Mouse (Mus musculus) forebrain, embryonic 12.5 days (tissue): ENCODE measurements around the gene Hsd17b2. TPM values are rescaled to one million over a fixed set of nuclear protein-coding genes. Genes with fewer than 3 reads are reported as not detected.

Source experiments
- ATAC-seq: fragments of 200-750 bp; cut with Nextera tagmentation; 2 replicates; pipeline ENCODE4 v1.8.0; 2017; ENCODE audit warnings: moderate TSS enrichment; ENCODE audit not compliant: low FRiP score
- H3K27ac ChIP-seq: fragments of 300-500 bp; sonication (generic); 2 replicates; pipeline ENCODE4 v1.5.1; 2016; ENCODE audit warnings: mild to moderate bottlenecking
- H3K27me3 ChIP-seq: fragments of 300-500 bp; sonication (generic); 2 replicates; pipeline ENCODE4 v1.6.1; 2016; ENCODE audit warnings: mild to moderate bottlenecking
- H3K36me3 ChIP-seq: fragments of 300-500 bp; sonication (generic); replicated peaks from 2 replicates; pipeline ENCODE4 v1.6.1; 2016; ENCODE audit warnings: mild to moderate bottlenecking
- H3K4me1 ChIP-seq: fragments of 300-500 bp; sonication (generic); 2 replicates; pipeline ENCODE4 v1.6.1; 2016
- H3K4me2 ChIP-seq: fragments of 300-500 bp; sonication (generic); 2 replicates; pipeline ENCODE4 v1.6.1; 2016; ENCODE audit warnings: mild to moderate bottlenecking, moderate library complexity
- H3K4me3 ChIP-seq: fragments of 300-500 bp; sonication (generic); replicated peaks from 2 replicates; pipeline ENCODE4 v1.5.1; 2016; ENCODE audit warnings: mild to moderate bottlenecking
- H3K9ac ChIP-seq: fragments of 300-500 bp; sonication (generic); 2 replicates; pipeline ENCODE4 v1.6.1; 2016; ENCODE audit warnings: mild to moderate bottlenecking
- H3K9me3 ChIP-seq: fragments of 300-500 bp; sonication (generic); 2 replicates; pipeline ENCODE4 v1.6.1; 2016
- WGBS: fragments of 180-500 bp; shearing (Covaris S2); methylation state at CpG from one replicate; pipeline ENCODE4 v1.1.7; 2016; 5-methylcytosine and 5-hydroxymethylcytosine counted together
- polyA plus RNA-seq: library from polyadenylated mRNA; unstranded; fragments of >200 nt; fragmentation: Nextera tagmentation; extraction: Ambion mirVana; gene quantifications from 2 replicates; pipeline ENCODE4 v1.2.1, GENCODE M21; 2016

The Hsd17b2 gene
- not detected in 2 replicates for polyA plus RNA-seq

GRCm38 (mm10) chr8:117701859-117702258 is at the start of gene Hsd17b2:
Gene Hsd17b2 (plus strand): TSS chr8:117701904.
- Histone ChIP-seq H3K27ac (no peak within 1 kb of the TSS), H3K36me3 (no peaks in the 10 kb centered on the region), H3K4me3 (no peak within 1 kb of the TSS), H3K27me3 (peaks cover 4% of the 10 kb centered on the region), H3K9me3 (no peaks in the 10 kb centered on the region), H3K9ac (no peak within 1 kb of the TSS), H3K4me2 (no peak within 1 kb of the TSS), H3K4me1 (peaks cover 13% of the 10 kb centered on the region; the same call in 1 of the 2 replicates)
- 50% methylated on average over 13 of the region's 13 CpGs for WGBS
- ATAC-seq = no peak

GRCm38 (mm10) chr8:117652318-117652717 is 49.4 kb upstream of the Hsd17b2 start:
- Histone ChIP-seq H3K9ac (no peak overlapping the region), H3K27me3 (no peaks in the 10 kb centered on the region), H3K27ac (no peak overlapping the region), H3K4me1 (no peaks in the 10 kb centered on the region), H3K36me3 (no peaks in the 10 kb centered on the region), H3K4me3 (no peak overlapping the region), H3K4me2 (no peak overlapping the region), H3K9me3 (no peaks in the 10 kb centered on the region)
- ATAC-seq = no peak
- 100% methylated on average over 1 of the region's 1 CpGs for WGBS

GRCm38 (mm10) chr8:117658990-117659389 is 42.7 kb upstream of the Hsd17b2 start:
- no peak overlapping the region for H3K4me3 ChIP-seq
- no peak overlapping the region for H3K27ac ChIP-seq
- 84% methylated on average over 7 of the region's 7 CpGs for WGBS
- H3K4me2 ChIP-seq = no peak overlapping the region
- no peak for ATAC-seq
- H3K36me3 ChIP-seq = no peaks in the 10 kb centered on the region
- no peaks in the 10 kb centered on the region for H3K27me3 ChIP-seq
- no peak overlapping the region for H3K9ac ChIP-seq
- no peaks in the 10 kb centered on the region for H3K9me3 ChIP-seq
- peaks cover 13% of the 10 kb centered on the region for H3K4me1 ChIP-seq

- Histone ChIP-seq H3K9me3 (no peaks in the 10 kb centered on the region), H3K4me3 (no peak overlapping the region), H3K4me2 (no peak overlapping the region), H3K9ac (0 out of 2 replicates have a peak overlapping the region, but pooled peaks have one; percentile 4), H3K36me3 (no peaks in the 10 kb centered on the region), H3K27ac (no peak overlapping the region), H3K27me3 (no peaks in the 10 kb centered on the region), H3K4me1 (peaks cover 13% of the 10 kb centered on the region)
- peak; percentile 77 for ATAC-seq
- 41% methylated on average over 11 of the region's 11 CpGs for WGBS
These were observed 41.2 kb upstream of the Hsd17b2 start for GRCm38 (mm10) chr8:117660358-117661031.

GRCm38 (mm10) chr8:117667349-117668124 is 34.2 kb upstream of the Hsd17b2 start:
- Histone ChIP-seq H3K9me3 (no peaks in the 10 kb centered on the region), H3K27ac (no peak overlapping the region), H3K4me3 (no peak overlapping the region), H3K27me3 (no peaks in the 10 kb centered on the region), H3K36me3 (no peaks in the 10 kb centered on the region), H3K9ac (no peak overlapping the region), H3K4me2 (no peak overlapping the region), H3K4me1 (peaks cover 5% of the 10 kb centered on the region; the same call in 1 of the 2 replicates)
- WGBS = 83% methylated on average over 13 of the region's 13 CpGs
- no peak for ATAC-seq

GRCm38 (mm10) chr8:117670461-117670860 is 31.2 kb upstream of the Hsd17b2 start:
- no peak overlapping the region for H3K27ac ChIP-seq
- WGBS = 37% methylated on average over 11 of the region's 11 CpGs
- no peaks in the 10 kb centered on the region for H3K9me3 ChIP-seq
- H3K4me2 ChIP-seq = no peak overlapping the region; the same call in 1 of the 2 replicates
- H3K4me3 ChIP-seq = no peak overlapping the region
- no peak for ATAC-seq
- no peaks in the 10 kb centered on the region for H3K36me3 ChIP-seq
- peaks cover 13% of the 10 kb centered on the region for H3K4me1 ChIP-seq
- no peaks in the 10 kb centered on the region for H3K27me3 ChIP-seq
- no peak overlapping the region for H3K9ac ChIP-seq

- Histone ChIP-seq H3K9me3 (no peaks in the 10 kb centered on the region), H3K4me1 (peaks cover 13% of the 10 kb centered on the region), H3K27ac (no peak overlapping the region), H3K4me2 (no peak overlapping the region), H3K36me3 (no peaks in the 10 kb centered on the region), H3K9ac (no peak overlapping the region), H3K4me3 (no peak overlapping the region), H3K27me3 (no peaks in the 10 kb centered on the region)
- 86% methylated on average over 3 of the region's 3 CpGs for WGBS
- ATAC-seq = no peak
These were observed 29.1 kb upstream of the Hsd17b2 start for GRCm38 (mm10) chr8:117672558-117672957.

- peak within 1 kb of the TSS; percentile 68 for H3K4me2 ChIP-seq
- WGBS = 19% methylated on average over 17 of the region's 17 CpGs
- ATAC-seq = no peak
- peaks cover 13% of the 10 kb centered on the region for H3K4me1 ChIP-seq
- no peaks in the 10 kb centered on the region for H3K36me3 ChIP-seq
- no peaks in the 10 kb centered on the region for H3K27me3 ChIP-seq
- no peaks in the 10 kb centered on the region for H3K9me3 ChIP-seq
- H3K4me3 ChIP-seq = peak within 1 kb of the TSS; percentile 44
- H3K9ac ChIP-seq = peak within 1 kb of the TSS; percentile 36; the same call in 1 of the 2 replicates
- no peak within 1 kb of the TSS for H3K27ac ChIP-seq
These were observed 28.3 kb upstream of the Hsd17b2 start, which contains the start of gene Sdr42e1 for GRCm38 (mm10) chr8:117673430-117673830. Gene Sdr42e1 (minus strand): TSS chr8:117673689.

GRCm38 (mm10) chr8:117675171-117675570 is 26.5 kb upstream of the Hsd17b2 start:
- H3K27me3 ChIP-seq = no peaks in the 10 kb centered on the region
- H3K27ac ChIP-seq = no peak overlapping the region
- H3K9ac ChIP-seq = no peak overlapping the region
- peaks cover 13% of the 10 kb centered on the region for H3K4me1 ChIP-seq
- no peaks in the 10 kb centered on the region for H3K9me3 ChIP-seq
- WGBS = 84% methylated on average over 5 of the region's 5 CpGs
- H3K36me3 ChIP-seq = no peaks in the 10 kb centered on the region
- no peak overlapping the region for H3K4me3 ChIP-seq
- ATAC-seq = no peak
- H3K4me2 ChIP-seq = no peak overlapping the region

GRCm38 (mm10) chr8:117676460-117676859 is 25.2 kb upstream of the Hsd17b2 start:
- WGBS = 80% methylated on average over 9 of the region's 9 CpGs
- no peaks in the 10 kb centered on the region for H3K36me3 ChIP-seq
- no peak for ATAC-seq

GRCm38 (mm10) chr8:117677011-117677410 is 24.7 kb upstream of the Hsd17b2 start:
- Histone ChIP-seq H3K9me3 (no peaks in the 10 kb centered on the region), H3K36me3 (no peaks in the 10 kb centered on the region), H3K4me1 (peaks cover 7% of the 10 kb centered on the region), H3K27me3 (no peaks in the 10 kb centered on the region), H3K9ac (no peak overlapping the region), H3K27ac (no peak overlapping the region), H3K4me3 (no peak overlapping the region), H3K4me2 (no peak overlapping the region)
- ATAC-seq = no peak
- 89% methylated on average over 8 of the region's 8 CpGs for WGBS

More at GRCm38 (mm10) chr8:117676460-117676859, 25.2 kb upstream of the Hsd17b2 start:
- H3K27ac ChIP-seq = no peak overlapping the region
- H3K4me1 ChIP-seq = peaks cover 7% of the 10 kb centered on the region
- H3K27me3 ChIP-seq = no peaks in the 10 kb centered on the region
- no peaks in the 10 kb centered on the region for H3K9me3 ChIP-seq
- no peak overlapping the region for H3K4me3 ChIP-seq
- no peak overlapping the region for H3K9ac ChIP-seq
- H3K4me2 ChIP-seq = no peak overlapping the region

- H3K36me3 ChIP-seq = no peaks in the 10 kb centered on the region
- no peak overlapping the region for H3K27ac ChIP-seq
- no peak overlapping the region for H3K4me2 ChIP-seq
- H3K27me3 ChIP-seq = 0 out of 2 replicates have a peak, but pooled peaks cover 2% of the 10 kb centered on the region
- H3K9ac ChIP-seq = no peak overlapping the region
- H3K4me3 ChIP-seq = no peak overlapping the region
- WGBS = 85% methylated on average over 4 of the region's 4 CpGs
- H3K4me1 ChIP-seq = no peaks in the 10 kb centered on the region
- no peaks in the 10 kb centered on the region for H3K9me3 ChIP-seq
- ATAC-seq = no peak
These were observed 23.1 kb upstream of the Hsd17b2 start for GRCm38 (mm10) chr8:117678650-117679049.
